Mouse (Mus musculus) embryonic facial prominence, embryonic 13.5 days (tissue): ENCODE data around the gene Pigx. TPM values are rescaled to one million over a fixed set of nuclear protein-coding genes. Genes with fewer than 3 reads are reported as not detected.
"Not testable (repeated sequence)": the region's sequence is repeated elsewhere in the genome, so short reads cannot be mapped to it uniquely, and the experiment has no call there.

Experiments used
- ATAC-seq: fragments of 200-750 bp; cut with Nextera tagmentation; 2 replicates; pipeline ENCODE4 v1.8.0; 2017; ENCODE audit warnings: low read depth; ENCODE audit not compliant: insufficient number of reproducible peaks, insufficient read depth, low FRiP score, low TSS enrichment
- H3K27ac ChIP-seq: fragments of 300-500 bp; sonication (generic); 2 replicates; pipeline ENCODE4 v1.5.1; 2015; ENCODE audit warnings: moderate library complexity, mild to moderate bottlenecking, inconsistent platforms
- H3K27me3 ChIP-seq: fragments of 300-500 bp; sonication (generic); 2 replicates; pipeline ENCODE4 v1.6.1; 2015; ENCODE audit warnings: mild to moderate bottlenecking, inconsistent platforms
- H3K36me3 ChIP-seq: fragments of 300-500 bp; sonication (generic); 2 replicates; pipeline ENCODE4 v1.6.1; 2015; ENCODE audit warnings: mild to moderate bottlenecking, inconsistent platforms
- H3K4me1 ChIP-seq: fragments of 300-500 bp; sonication (generic); 2 replicates; pipeline ENCODE4 v1.6.1; 2015; ENCODE audit warnings: inconsistent platforms
- H3K4me2 ChIP-seq: fragments of 300-500 bp; sonication (generic); 2 replicates; pipeline ENCODE4 v1.6.1; 2015; ENCODE audit warnings: moderate library complexity, mild to moderate bottlenecking, inconsistent platforms
- H3K4me3 ChIP-seq: fragments of 300-500 bp; sonication (generic); 2 replicates; pipeline ENCODE4 v1.5.1; 2015; ENCODE audit warnings: mild to moderate bottlenecking, inconsistent platforms
- H3K9ac ChIP-seq: fragments of 300-500 bp; sonication (generic); 2 replicates; pipeline ENCODE4 v1.6.1; 2015; ENCODE audit warnings: mild to moderate bottlenecking, inconsistent platforms
- H3K9me3 ChIP-seq: fragments of 300-500 bp; sonication (generic); 2 replicates; pipeline ENCODE4 v1.6.1; 2016; ENCODE audit warnings: inconsistent platforms
- WGBS: fragments of 180-500 bp; shearing (Covaris S2); methylation state at CpG from one replicate; pipeline ENCODE4 v1.1.7; 2015; ENCODE audit warnings: mixed read lengths; 5-methylcytosine and 5-hydroxymethylcytosine counted together
- polyA plus RNA-seq: library from polyadenylated mRNA; unstranded; fragments of >200 nt; fragmentation: Nextera tagmentation; extraction: Ambion mirVana; gene quantifications from 2 replicates; pipeline ENCODE4 v1.2.1, GENCODE M21; 2015

Gene Pigx
- polyA plus RNA-seq, 1 experiment from 2014 or later, result 127 TPM

DNA sequence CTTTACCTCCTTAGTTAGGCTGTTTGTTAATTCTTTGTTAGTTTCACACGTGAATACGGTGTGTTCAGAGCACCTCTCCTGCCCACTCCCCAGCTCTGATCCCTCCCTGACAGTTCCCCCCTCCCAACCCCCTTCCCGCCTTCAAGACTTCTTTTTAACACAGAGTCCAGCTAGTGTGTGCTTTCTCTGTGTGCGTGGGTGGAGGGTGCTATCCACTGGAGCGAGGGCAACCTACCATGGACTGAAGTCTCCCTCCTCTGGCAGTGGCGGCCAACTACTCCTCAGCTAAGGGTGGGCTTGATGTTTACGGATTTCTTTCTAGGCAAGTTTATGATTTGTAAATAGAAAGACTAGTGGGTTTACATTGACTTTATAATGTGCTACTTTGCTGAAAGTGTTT is 8.6 kb upstream of the Pigx start:
- no peak overlapping the region for H3K9ac ChIP-seq
- 84% methylated on average over 7 of the region's 7 CpGs for WGBS
- H3K4me3 ChIP-seq, result no peak overlapping the region
- H3K4me2 ChIP-seq, result no peak overlapping the region
- no peaks in the 10 kb centered on the region for H3K27me3 ChIP-seq
- H3K9me3 ChIP-seq, result no peaks in the 10 kb centered on the region
- ATAC-seq, result no peak
- no peaks in the 10 kb centered on the region for H3K4me1 ChIP-seq
- peaks cover 58% of the 10 kb centered on the region for H3K36me3 ChIP-seq
- H3K27ac ChIP-seq, result no peak overlapping the region

DNA sequence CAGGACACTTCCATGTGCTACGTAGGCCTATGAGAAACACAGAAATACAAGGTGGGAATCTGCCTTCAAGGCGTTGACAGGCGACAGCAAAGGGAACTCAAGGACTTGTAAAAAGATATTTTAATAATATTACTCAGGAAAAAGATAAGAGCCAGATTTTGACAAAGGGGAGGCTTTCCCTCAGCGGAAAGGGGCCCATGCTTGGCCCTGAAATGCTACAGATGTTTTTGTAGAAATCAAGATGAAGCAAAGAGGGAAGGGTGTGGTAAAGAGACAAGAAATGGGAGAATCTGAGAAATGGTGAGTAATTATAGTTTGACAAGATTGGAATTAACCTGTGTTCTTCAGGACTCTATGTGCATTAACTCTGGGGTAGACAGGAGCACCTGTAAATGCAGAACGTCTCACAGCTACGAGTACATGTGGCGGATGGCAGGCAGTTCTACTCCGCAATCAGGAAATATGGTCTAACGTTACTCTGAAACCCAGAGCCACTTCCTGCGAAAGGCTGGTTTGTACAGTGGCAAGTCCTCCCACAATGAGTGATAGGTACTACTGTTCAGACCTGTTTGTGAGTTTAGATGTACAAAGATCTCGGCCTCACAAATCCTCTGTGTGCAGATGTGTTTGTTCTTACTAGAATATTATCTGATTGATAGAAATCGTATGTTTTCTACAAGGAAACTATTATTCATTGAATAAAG is 8.0 kb upstream of the Pigx start:
- Histone ChIP-seq H3K9ac (no peak overlapping the region), H3K27ac (no peak overlapping the region), H3K4me2 (no peak overlapping the region), H3K4me3 (no peak overlapping the region), H3K36me3 (peaks cover 64% of the 10 kb centered on the region), H3K4me1 (no peaks in the 10 kb centered on the region), H3K27me3 (no peaks in the 10 kb centered on the region), H3K9me3 (no peaks in the 10 kb centered on the region)
- no peak for ATAC-seq
- WGBS, result 87% methylated on average over 12 of the region's 12 CpGs

DNA sequence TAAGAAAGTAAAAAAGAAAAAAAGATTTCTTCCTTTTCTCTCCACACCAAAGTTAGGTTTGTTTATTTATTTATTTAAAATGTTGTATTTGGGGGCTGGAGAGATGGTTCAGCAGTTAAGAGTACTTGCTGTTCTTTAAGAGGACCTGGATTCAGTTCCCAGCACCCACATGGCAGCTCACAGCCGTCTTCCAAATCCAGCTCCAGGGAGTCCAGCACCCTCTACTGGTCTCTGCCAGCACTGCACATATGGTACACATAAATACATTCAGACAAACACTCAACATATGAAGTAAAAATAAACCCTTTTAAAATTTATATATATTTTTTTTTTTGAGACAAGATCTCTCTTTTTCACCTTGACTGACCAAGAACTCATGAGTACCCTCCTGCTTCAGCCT is 6.2 kb upstream of the Pigx start:
- Histone ChIP-seq H3K27ac (no peak overlapping the region), H3K9me3 (no peaks in the 10 kb centered on the region), H3K4me2 (no peak overlapping the region), H3K4me3 (no peak overlapping the region), H3K27me3 (no peaks in the 10 kb centered on the region), H3K36me3 (peaks cover 69% of the 10 kb centered on the region), H3K9ac (no peak overlapping the region), H3K4me1 (no peaks in the 10 kb centered on the region)
- no peak for ATAC-seq
- 90% methylated on average over 1 of the region's 1 CpGs for WGBS

DNA sequence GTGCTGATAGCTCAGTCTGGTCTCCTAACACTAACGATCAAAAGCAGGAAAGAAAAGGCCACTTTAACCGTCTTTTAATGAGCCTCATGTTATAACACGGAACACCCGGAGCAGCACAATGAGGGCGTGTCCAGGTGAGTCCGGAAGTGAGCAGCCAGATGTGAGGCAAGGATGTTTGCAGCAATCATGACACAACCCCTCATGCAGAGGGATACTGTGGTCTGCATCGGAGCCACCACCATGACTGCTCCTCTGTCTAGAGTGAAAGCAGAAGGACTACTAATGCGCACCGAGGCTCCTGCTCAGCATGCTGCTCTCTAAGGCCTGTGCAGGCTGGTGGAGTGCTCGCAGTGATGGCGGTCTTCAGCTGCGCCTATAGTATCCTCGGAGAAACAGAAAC is 2.8 kb upstream of the Pigx start:
- peaks cover 48% of the 10 kb centered on the region for H3K36me3 ChIP-seq
- H3K27me3 ChIP-seq, result no peaks in the 10 kb centered on the region
- H3K9ac ChIP-seq, result no peak overlapping the region
- H3K4me3 ChIP-seq, result no peak overlapping the region
- ATAC-seq, result no peak
- peaks cover 18% of the 10 kb centered on the region for H3K4me1 ChIP-seq
- WGBS, result 90% methylated on average over 13 of the region's 13 CpGs
- H3K27ac ChIP-seq, result no peak overlapping the region
- H3K9me3 ChIP-seq, result no peaks in the 10 kb centered on the region
- no peak overlapping the region for H3K4me2 ChIP-seq

DNA sequence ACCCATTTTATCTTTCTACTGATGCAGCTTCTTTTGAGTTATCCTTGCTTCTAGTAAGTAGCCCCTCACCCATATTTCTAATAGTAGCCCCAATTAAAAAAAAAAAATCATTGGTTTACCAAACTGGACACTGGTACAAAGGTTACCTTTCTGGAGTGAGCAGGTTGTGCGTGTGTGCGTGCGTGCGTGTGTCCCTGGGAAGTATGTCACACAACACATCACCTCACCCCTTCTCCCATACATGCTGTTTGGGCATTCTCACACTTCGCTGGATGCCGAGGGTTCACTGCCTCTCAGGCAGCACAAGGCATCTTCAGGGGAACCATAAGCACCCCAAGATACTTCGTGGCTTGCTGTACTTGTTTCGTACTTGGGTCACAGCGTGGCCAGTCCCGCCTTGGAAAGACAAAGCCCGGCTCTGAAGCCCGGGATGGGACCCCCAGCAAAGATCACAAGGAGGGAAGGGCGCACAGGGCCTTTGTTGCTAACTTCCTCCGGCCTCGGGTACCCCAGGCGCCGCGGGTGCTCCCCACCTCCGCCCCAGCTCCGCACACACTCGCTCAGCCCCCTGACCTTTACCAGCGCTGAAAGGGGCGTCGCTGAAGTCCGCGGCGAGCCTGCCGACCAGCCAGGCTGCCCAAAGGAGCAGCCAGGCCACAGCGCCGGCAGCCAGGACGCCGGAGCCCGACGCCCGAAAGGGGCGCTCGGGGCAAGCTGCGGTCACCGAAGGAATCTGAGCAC is 473 bp downstream of the Pigx start:
- no peaks in the 10 kb centered on the region for H3K9me3 ChIP-seq
- peak overlapping the region; percentile 96 for H3K4me3 ChIP-seq
- peak overlapping the region; percentile 71 for H3K4me2 ChIP-seq
- H3K36me3 ChIP-seq, result peaks cover 36% of the 10 kb centered on the region
- peak overlapping the region; percentile 86 for H3K27ac ChIP-seq
- peak; percentile 43 for ATAC-seq
- peak overlapping the region; percentile 91 for H3K9ac ChIP-seq
- WGBS, result under 1% methylated on average over 39 of the region's 39 CpGs
- H3K4me1 ChIP-seq, result peaks cover 18% of the 10 kb centered on the region
- H3K27me3 ChIP-seq, result no peaks in the 10 kb centered on the region

DNA sequence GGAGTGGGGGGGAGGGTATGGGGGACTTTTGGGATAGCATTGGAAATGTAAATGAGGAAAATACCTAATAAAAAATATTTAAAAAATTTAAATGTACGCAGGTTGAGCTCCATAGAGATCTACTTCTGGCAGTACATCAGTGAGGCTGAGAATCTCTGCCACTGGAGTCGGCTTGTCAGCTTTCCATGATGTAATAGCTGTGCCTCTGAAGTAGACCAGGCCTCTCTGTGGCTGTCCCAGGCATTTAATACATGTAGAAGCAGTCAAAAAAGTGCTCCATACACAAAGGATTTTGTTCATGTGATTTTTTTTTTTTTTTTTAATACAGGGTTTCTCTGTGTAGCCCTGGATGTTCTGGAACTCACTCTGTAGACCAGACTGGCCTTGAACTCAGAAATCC is 1.8 kb downstream of the Pigx start:
- Histone ChIP-seq H3K4me1 (peaks cover 18% of the 10 kb centered on the region), H3K36me3 (peaks cover 27% of the 10 kb centered on the region)
- not testable (repeated sequence) for H3K9me3 ChIP-seq, H3K27me3 ChIP-seq, H3K27ac ChIP-seq, ATAC-seq, H3K9ac ChIP-seq, H3K4me3 ChIP-seq, H3K4me2 ChIP-seq
- 91% methylated on average over 2 of the region's 2 CpGs for WGBS

DNA sequence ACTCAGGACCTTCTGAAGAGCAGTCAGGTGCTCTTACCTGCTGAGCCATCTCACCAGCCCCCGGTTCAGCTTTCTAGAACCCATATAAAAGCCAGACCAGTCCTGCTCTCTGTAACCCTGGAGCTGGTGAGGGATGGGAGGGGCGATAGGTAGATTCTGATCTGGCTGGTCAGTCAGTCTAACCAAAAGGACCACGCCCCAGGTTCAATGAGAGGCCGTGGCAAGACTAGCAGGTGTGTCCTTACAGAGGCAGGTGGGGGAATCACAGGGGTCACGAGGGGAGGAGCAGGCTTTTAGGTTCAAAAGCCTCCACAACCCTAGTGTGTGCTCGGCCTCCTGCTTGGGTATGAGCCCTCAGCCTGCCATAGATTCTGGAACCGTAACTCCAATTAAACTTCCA is 8.1 kb downstream of the Pigx start:
- Histone ChIP-seq H3K27me3 (no peaks in the 10 kb centered on the region), H3K9me3 (no peaks in the 10 kb centered on the region), H3K9ac (no peak overlapping the region), H3K4me2 (no peak overlapping the region), H3K4me1 (no peaks in the 10 kb centered on the region), H3K36me3 (peaks cover 72% of the 10 kb centered on the region), H3K27ac (no peak overlapping the region), H3K4me3 (no peak overlapping the region)
- WGBS, result 91% methylated on average over 7 of the region's 7 CpGs
- ATAC-seq, result no peak

DNA sequence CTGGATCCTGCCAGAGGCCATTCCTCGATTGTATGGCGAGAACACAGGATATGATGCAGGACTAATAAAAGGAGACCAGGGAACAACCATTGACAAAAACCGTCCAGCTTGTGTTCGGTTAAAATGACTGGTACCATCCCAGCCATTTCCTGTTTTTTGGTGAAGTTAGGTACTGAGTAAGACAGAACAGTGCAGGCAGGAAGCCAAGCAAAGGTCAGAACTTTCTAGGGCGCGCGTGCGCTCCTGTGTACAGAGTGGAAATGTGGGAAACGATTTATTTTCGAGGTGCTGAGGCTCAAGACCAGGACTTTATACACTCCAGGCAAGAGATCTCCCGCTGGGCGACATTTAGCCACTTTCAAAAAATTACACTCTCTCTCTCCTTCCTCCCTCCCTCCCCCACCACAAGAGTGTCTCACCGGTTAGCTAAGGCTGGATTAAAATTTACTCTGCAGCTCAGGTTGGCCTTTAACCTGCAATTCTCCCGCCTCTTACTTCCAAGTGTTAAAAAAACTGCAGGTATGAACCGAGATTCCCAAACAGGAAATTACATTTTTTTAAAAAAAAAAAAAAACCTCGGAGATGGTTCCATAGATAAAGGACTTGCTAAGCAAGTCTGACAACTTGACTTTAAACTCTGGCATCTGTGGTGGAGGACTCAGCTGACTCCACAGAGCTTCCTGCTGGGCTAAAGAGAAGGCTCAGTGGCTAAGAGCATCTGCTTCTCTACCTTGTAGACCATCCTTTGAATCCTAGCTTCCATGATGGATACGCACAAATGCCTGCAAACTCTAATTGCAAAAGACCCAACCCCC is 11.7 kb downstream of the Pigx start:
- no peak for ATAC-seq
- Histone ChIP-seq H3K9ac (no peak overlapping the region), H3K4me1 (no peaks in the 10 kb centered on the region), H3K27me3 (no peaks in the 10 kb centered on the region), H3K4me2 (no peak overlapping the region), H3K36me3 (peaks cover 80% of the 10 kb centered on the region), H3K4me3 (no peak overlapping the region), H3K27ac (no peak overlapping the region), H3K9me3 (no peaks in the 10 kb centered on the region)
- WGBS, result 73% methylated on average over 17 of the region's 17 CpGs

DNA sequence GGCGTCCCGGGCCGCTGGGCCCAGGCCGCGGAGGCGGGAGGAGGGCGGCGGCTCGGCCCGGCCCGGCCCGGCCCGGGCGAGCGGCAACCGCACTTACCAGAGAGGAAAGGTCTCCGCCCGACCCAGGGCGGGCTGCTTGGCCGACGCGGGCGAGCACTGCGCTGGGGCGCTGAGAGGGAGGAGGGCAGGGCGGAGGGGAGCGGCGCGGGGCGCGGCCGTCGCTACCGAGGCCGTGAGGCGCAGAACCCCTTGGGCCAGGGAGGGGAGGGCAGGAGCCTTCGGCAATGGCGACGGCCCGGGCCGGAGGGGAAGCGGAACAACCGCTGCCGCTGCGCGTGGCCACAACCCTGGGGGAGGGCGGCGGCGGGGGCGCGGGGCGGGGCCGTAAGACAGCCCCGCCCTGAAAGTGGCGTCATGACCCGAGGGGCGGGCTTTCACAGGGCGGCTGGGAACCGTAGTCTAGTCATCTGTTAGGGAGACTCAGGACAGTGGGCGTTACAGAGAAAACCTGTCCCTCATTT is 20.5 kb downstream of the Pigx start, which contains the start of gene Pak2:
Gene Pak2 (minus strand): TSS at position 352 of the 521 bp plus-strand sequence.
- Histone ChIP-seq H3K36me3 (peaks cover 6% of the 10 kb centered on the region), H3K4me2 (peak within 1 kb of the TSS; percentile 73), H3K9me3 (no peaks in the 10 kb centered on the region), H3K4me3 (peak within 1 kb of the TSS; percentile 97), H3K27me3 (no peaks in the 10 kb centered on the region), H3K27ac (peak within 1 kb of the TSS; percentile 96), H3K9ac (peak within 1 kb of the TSS; percentile 99), H3K4me1 (peaks cover 16% of the 10 kb centered on the region)
- WGBS, result under 1% methylated on average over 55 of the region's 60 CpGs
- ATAC-seq, result peak; percentile 93

DNA sequence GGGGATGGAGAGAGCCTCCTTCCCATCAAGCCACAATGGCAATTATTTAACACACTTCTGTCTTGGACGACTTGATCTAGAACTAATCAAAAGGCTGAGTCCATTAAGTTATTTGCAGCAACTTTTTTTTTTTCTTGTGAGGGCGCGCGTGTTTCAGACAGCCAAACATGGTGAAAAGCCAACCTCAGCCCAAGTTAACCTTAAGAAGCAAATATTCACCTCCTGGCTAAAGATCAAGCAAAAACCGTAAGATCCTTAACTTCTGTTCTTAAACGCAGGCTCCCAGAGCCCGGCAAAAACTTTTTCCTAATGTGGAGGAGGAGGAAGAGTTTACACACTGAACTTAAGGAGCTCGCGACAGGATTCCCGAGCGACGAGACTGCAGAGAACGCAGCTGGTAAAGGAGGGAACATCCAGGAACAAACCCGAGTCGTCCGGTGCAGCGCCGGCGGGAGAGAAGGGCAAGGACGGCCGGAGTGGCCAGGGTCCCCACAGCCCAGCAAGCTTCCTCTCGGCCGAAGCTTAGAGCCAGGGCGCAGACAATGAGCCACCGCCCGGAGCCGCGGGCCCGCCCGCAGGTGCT is 21.0 kb downstream of the Pigx start:
- peak overlapping the region; percentile 99 for H3K9ac ChIP-seq
- no peak for ATAC-seq
- WGBS, result under 1% methylated on average over 30 of the region's 30 CpGs
- no peaks in the 10 kb centered on the region for H3K9me3 ChIP-seq
- no peaks in the 10 kb centered on the region for H3K27me3 ChIP-seq
- H3K27ac ChIP-seq, result peak overlapping the region; percentile 96
- peaks cover 3% of the 10 kb centered on the region for H3K36me3 ChIP-seq
- H3K4me2 ChIP-seq, result peak overlapping the region; percentile 73
- peak overlapping the region; percentile 97 for H3K4me3 ChIP-seq
- H3K4me1 ChIP-seq, result peaks cover 16% of the 10 kb centered on the region
